Comparison of ENCODE assay signal across 9 mouse cellular contexts in genomic region chr1:59613795-59614194, GRCm38 (mm10). TPM values are rescaled to one million over a fixed set of nuclear protein-coding genes. Genes with fewer than 3 reads are reported as not detected.
DNase-seq lines count a peak whose midpoint lies in the region; ATAC-seq and TF ChIP-seq lines count a peak whose summit lies in the region.
"Had no signal": no experiment of that assay in that cellular context is flagged by ENCODE, and none has a peak within 500 bp of the region (broad histone marks: within the 10 kb centered on the region; RNA-seq: fewer than 3 reads in every experiment).

No protein-coding gene starts in this region.

- no peak overlapping the region for H3K9ac ChIP-seq in liver, embryonic 13.5 days
- H3K9ac ChIP-seq in hindbrain, embryonic 13.5 days = no peak overlapping the region
- H3K9ac ChIP-seq: midbrain, embryonic 12.5 days had no signal

- ATAC-seq in G1E (ENCODE audit: extremely low read depth, insufficient number of reproducible peaks, low FRiP score, poor library complexity, severe bottlenecking) = peak; percentile 19; the same call in 1 of the 2 replicates
- ATAC-seq in liver, embryonic 13.5 days (ENCODE audit: low read depth) = peak; percentile 36; the same call in 1 of the 2 replicates
- ATAC-seq in hindbrain, embryonic 13.5 days (ENCODE audit: low FRiP score) = no peak

- TF ChIP-seq CTCF in G1E (IDR thresholded peaks at IDR 0.05; ENCODE audit: low read depth, low read length) = peak; percentile 94
- peak; percentile 58 for TF ChIP-seq CTCF in brain, embryonic 14.5 days (IDR thresholded peaks at IDR 0.05; ENCODE audit: borderline replicate concordance, extremely low read depth, insufficient read depth, insufficient read length)

- H3K4me3 ChIP-seq in G1E (ENCODE audit: low read depth, low read length) = no peak overlapping the region
- no peak overlapping the region for H3K4me3 ChIP-seq in liver, embryonic 13.5 days (replicated peaks)
- H3K4me3 ChIP-seq in hindbrain, embryonic 13.5 days = no peak overlapping the region
- H3K4me3 ChIP-seq: midbrain, embryonic 12.5 days had no signal

- H3K4me2 ChIP-seq in liver, embryonic 13.5 days = no peak overlapping the region
- H3K4me2 ChIP-seq in hindbrain, embryonic 13.5 days = no peak overlapping the region
- H3K4me2 ChIP-seq: midbrain, embryonic 12.5 days had no signal

- TF ChIP-seq POLR2A in brain, embryonic 14.5 days (IDR thresholded peaks at IDR 0.05; ENCODE audit: borderline replicate concordance, extremely low read depth, insufficient read depth, insufficient read length, poor library complexity, severe bottlenecking) = no peak

- H3K27me3 ChIP-seq in G1E (ENCODE audit: insufficient read depth, low read length) = peaks cover 10% of the 10 kb centered on the region
- no peaks in the 10 kb centered on the region for H3K27me3 ChIP-seq in liver, embryonic 13.5 days
- H3K27me3 ChIP-seq in hindbrain, embryonic 13.5 days = no peaks in the 10 kb centered on the region
- H3K27me3 ChIP-seq: midbrain, embryonic 12.5 days had no signal

- peak; percentile 52 for DNase-seq in layer of hippocampus, adult 11-12 months (ENCODE audit: low spot score)
- DNase-seq in layer of hippocampus, adult 9-10 months (ENCODE audit: low spot score) = no peak
- peak; percentile 54 for DNase-seq in G1E (ENCODE audit: low spot score)
- DNase-seq in brain, embryonic 14.5 days (ENCODE audit: low read depth) = peak; percentile 60
- DNase-seq in gastrocnemius, postnatal 10 days = peak; percentile 78
- DNase-seq in liver, embryonic 13.5 days = peak; percentile 47
- peak; percentile 66 for DNase-seq in right cerebral cortex, postnatal 14 days

- H3K27ac ChIP-seq in liver, embryonic 13.5 days = no peak overlapping the region
- H3K27ac ChIP-seq in hindbrain, embryonic 13.5 days = no peak overlapping the region
- H3K27ac ChIP-seq: midbrain, embryonic 12.5 days had no signal

- no peaks in the 10 kb centered on the region for H3K36me3 ChIP-seq in G1E (replicated peaks)
- H3K36me3 ChIP-seq in liver, embryonic 13.5 days = no peaks in the 10 kb centered on the region
- H3K36me3 ChIP-seq in hindbrain, embryonic 13.5 days = no peaks in the 10 kb centered on the region
- H3K36me3 ChIP-seq: midbrain, embryonic 12.5 days had no signal

- 38% methylated on average over 6 of the region's 6 CpGs for WGBS in liver, embryonic 13.5 days (ENCODE audit: insufficient replicate concordance)
- 44% methylated on average over 6 of the region's 6 CpGs for WGBS in hindbrain, embryonic 13.5 days

- peaks cover 17% of the 10 kb centered on the region for H3K4me1 ChIP-seq in G1E (ENCODE audit: insufficient read depth, low read depth, low read length)
- H3K4me1 ChIP-seq in liver, embryonic 13.5 days (replicated peaks) = no peaks in the 10 kb centered on the region
- no peaks in the 10 kb centered on the region; the same call in 1 of the 2 replicates for H3K4me1 ChIP-seq in hindbrain, embryonic 13.5 days (replicated peaks)
- H3K4me1 ChIP-seq: midbrain, embryonic 12.5 days had no signal

- no peaks in the 10 kb centered on the region; the same call in 1 of the 2 replicates for H3K9me3 ChIP-seq in G1E (replicated peaks)
- no peaks in the 10 kb centered on the region for H3K9me3 ChIP-seq in liver, embryonic 13.5 days (replicated peaks)
- H3K9me3 ChIP-seq in hindbrain, embryonic 13.5 days = no peaks in the 10 kb centered on the region
- H3K9me3 ChIP-seq: midbrain, embryonic 12.5 days had no signal

RNA-seq across cellular contexts. Expression of gene Sumo1, which starts 56.8 kb away (rescaled TPM):
- total RNA-seq in G1E (2014; fragmentation: Nextera tagmentation) (235 and 250 TPM in 2 replicates), G1E (2017) (329 and 350 TPM in 2 replicates)
- polyA plus RNA-seq in G1E (2012) = 424 and 589 TPM in 2 replicates
- polyA plus RNA-seq in brain, embryonic 14.5 days (2012; rRNA removed) = 122 and 128 TPM in 2 replicates
- total RNA-seq in gastrocnemius, postnatal 10 days (2021) = 10 to 100 TPM; 75.1 to 75.6 TPM
- 186 and 213 TPM in 2 replicates for polyA plus RNA-seq in liver, embryonic 13.5 days (2015; fragmentation: Nextera tagmentation; extraction: Ambion mirVana)
- polyA plus RNA-seq in hindbrain, embryonic 13.5 days (2015; fragmentation: Nextera tagmentation; extraction: Ambion mirVana) = 410 and 416 TPM in 2 replicates
